Mouse (Mus musculus) heart, postnatal 10 days (tissue): ENCODE data around the gene Tmprss11c. TPM values are rescaled to one million over a fixed set of nuclear protein-coding genes. Genes with fewer than 3 reads are reported as not detected.
"Not testable (repeated sequence)": the region's sequence is repeated elsewhere in the genome, so short reads cannot be mapped to it uniquely, and the experiment has no call there.

Experiments
- DNase-seq, 2 experiments: peaks; one replicate each; pipeline ENCODE4 v3.0.0; 2021
- intact Hi-C: fragments of 180-260 bp; cut with DNase I; formaldehyde crosslinking; loops from one replicate; pipeline ENCODE4 v1.15.1; 2025
- total RNA-seq, 2 experiments: library from RNA; stranded (reverse); gene quantifications; 2 replicates each; pipeline ENCODE4 v1.2.3; 2021

Gene Tmprss11c
- total RNA-seq = not detected

GRCm38 (mm10) chr5:86289208-86289607, at the start of gene Tmprss11c:
TSS of gene Tmprss11c (minus strand) at chr5:86289308.
- intact Hi-C loops = no loop called here

DNA sequence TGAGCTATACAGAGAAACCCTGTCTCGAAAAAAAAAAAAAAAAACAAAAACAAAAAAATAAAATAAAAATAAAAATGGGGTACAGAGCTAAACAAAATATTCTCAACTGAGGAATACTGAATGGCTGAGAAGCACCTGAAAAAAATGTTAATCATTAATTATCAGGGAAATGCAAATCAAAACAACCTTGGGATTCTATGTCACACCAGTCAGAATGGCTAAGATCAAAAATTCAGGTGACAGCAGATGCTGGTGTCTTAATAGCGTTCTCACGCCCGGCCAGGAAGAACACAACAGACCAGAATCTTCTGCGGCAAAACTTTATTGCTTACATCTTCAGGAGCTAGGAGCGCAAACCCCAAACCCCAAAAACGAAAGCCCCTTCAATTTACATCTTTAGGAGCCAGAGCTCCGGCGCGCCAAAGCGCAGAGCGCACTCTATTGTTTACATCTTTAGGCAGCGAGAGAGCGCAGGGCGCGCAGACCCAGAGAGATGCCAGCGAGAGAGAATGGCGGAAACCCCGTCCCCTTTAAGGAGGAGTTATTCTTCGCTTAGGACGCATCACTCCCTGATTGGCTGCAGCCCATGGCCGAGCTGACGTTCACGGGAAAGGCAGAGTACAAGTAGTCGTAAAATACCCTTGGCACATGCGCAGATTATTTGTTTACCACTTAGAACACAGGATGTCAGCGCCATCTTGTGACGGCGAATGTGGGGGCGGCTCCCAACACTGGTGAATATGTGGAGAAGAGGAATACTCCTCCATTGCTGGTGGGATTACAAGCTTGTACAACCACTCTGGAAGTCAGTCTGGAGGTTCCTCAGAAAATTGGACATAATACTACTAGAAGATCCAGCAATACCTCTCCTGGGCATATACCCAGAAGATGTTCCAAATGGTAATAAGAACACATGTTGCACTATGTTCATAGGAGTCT, 29.2 kb upstream of the Tmprss11c start:
- intact Hi-C loops, DNase-seq: not testable (repeated sequence)

More at GRCm38 (mm10) chr5:86289208-86289607, at the start of gene Tmprss11c:
- no peak for DNase-seq

- peak; percentile 52 for DNase-seq
- intact Hi-C loops = no loop called here
These were observed 17.0 kb upstream of the Tmprss11c start for GRCm38 (mm10) chr5:86306116-86306515.

DNA sequence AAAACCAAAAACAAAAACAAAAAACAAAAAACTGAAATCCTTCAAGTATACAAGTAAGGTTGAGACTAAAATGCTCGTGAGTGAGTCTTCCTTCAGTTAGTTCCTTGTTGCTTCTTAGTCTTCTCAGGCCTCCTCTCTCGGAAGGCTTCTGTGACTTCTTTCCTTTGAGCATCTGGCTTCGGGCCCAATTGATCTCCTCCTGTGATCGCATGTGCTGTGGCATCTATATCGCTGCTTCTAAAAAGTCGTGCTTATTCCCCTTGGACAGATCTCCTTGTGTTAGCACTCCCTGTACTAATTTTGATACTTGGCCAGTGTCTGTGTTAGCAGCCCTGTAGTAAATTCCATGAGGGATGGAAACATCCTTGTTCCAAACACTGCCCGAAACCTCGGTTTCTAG, 14.8 kb upstream of the Tmprss11c start:
- no peak for DNase-seq
- intact Hi-C loops = no loop called here

DNA sequence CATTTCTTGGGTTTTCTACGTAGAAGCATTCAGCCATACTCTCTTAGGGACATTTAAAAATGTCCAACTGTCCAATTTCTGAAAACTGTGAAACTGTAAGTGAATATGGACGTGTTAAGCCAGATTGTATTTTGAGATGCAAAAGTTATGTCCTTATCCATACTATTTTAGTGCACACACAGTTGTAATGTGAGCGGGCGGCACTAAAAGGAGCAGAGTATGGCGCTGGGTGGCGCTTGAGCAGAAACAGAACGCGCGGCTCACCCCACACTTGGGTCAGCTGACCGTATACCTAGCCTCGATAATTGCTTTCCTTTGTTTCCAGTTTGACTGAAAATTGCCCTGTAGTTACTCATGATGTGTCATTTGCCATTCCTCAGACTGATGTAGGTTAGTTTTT, 42.5 kb downstream of the Tmprss11c start:
- no peak for DNase-seq
- intact Hi-C loops = no loop called here

GRCm38 (mm10) chr5:86244880-86245279, 44.2 kb downstream of the Tmprss11c start:
- intact Hi-C loops = no loop called here
- no peak for DNase-seq

DNA sequence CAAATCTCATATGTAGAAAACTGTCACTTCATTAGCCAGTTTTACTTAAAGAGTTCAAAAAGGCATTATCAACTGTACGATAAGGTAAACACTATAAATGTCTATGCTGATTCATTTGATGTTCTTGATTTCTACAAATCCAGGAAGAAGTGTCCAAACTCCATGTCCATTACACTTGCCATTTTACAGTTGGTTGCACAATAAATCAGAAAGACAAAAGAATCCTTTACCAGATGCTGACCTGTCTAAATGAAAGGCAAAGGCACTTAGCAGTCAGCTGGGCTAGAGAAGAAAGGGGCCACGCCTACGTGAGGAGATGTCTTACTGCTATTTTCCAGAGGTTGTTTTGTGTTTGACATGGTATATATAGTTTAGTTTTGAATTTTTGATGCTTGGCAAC, 44.8 kb downstream of the Tmprss11c start:
- intact Hi-C loops = no loop called here
- no peak for DNase-seq

- no peak for DNase-seq
- intact Hi-C loops = no loop called here
These were observed 61.8 kb downstream of the Tmprss11c start for GRCm38 (mm10) chr5:86227156-86227853.

GRCm38 (mm10) chr5:86197801-86198200, 91.3 kb downstream of the Tmprss11c start, which contains the start of gene Gnrhr:
TSS of gene Gnrhr (minus strand) at chr5:86197901.
- intact Hi-C loops = no loop called here
- DNase-seq = no peak

- intact Hi-C loops = loop anchor here (1.0 to 2.0 kb wide), 2 partner anchors 17 to 219 kb away; no protein-coding TSS in a partner anchor
- peak; percentile 18 to 47 for DNase-seq
These were observed 97.8 kb downstream of the Tmprss11c start for GRCm38 (mm10) chr5:86191356-86191755.

GRCm38 (mm10) chr5:86190770-86191169, 98.3 kb downstream of the Tmprss11c start:
- intact Hi-C loops = loop anchor here (1.0 to 2.0 kb wide), 2 partner anchors 16 to 220 kb away; no protein-coding TSS in a partner anchor
- peak; percentile 25 to 46 for DNase-seq

DNA sequence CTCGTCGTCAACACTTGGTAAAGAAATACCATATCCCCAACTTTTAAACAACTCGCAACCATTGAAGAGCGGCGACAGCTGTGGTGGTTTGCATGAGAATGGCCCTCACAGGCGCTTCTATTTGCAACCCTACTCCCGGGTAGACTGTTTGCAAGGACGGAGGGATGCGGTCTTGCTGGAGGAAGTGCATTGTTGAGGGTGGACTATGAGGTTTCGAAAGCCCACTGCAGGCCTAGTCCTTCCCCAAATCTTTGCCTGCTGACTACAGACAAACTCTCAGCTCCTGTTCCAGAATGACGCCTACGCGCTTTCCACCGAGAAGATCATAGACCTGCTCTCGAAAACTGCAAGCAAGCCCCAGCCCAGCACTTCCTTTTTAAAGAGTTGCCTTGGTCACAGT, 98.8 kb downstream of the Tmprss11c start:
- intact Hi-C loops = loop anchor here (2.0 kb wide), 1 partner anchor 15 kb away; no protein-coding TSS in a partner anchor
- peak in 1 of 2 experiments; percentile 5 for DNase-seq

DNA sequence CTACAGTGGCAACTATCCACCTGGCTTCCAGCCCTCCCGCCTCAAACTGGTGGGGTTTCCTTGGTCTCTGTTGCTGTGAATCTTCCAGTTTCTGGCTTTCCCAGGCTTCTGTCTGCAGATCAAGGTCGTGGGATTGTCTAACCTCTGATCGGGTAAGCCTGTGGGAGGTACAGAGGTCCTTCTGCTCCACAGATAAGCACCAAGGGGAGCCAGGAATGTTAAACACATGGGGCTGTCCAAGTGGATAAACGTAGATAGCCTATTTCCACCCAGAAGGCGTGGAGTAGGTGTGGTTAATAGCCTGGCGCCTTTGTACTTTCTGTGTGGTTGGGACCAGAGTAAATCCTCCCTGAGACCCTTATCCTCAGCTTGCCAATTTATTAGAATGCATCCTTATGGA, 101.7 kb downstream of the Tmprss11c start:
- intact Hi-C loops = no loop called here

More for the DNA sequence above, 101.7 kb downstream of the Tmprss11c start:
- DNase-seq = no peak

Other genes starting within 250 kb of the Tmprss11c start
- gene Cenpc1, start 223.7 kb downstream of the Tmprss11c start, total RNA-seq = 10 to 100 TPM; 10.9 to 11.3 TPM
- under 1 TPM in 1 of 2 experiments, not detected in 1; 0.43 TPM for gene Stap1, start 217.6 kb downstream of the Tmprss11c start, total RNA-seq
- gene Uba6, start 116.5 kb downstream of the Tmprss11c start, total RNA-seq = 1 to 10 TPM; 6.5 to 8.7 TPM
- under 1 TPM in 1 of 2 experiments, not detected in 1; 0.24 TPM for gene Gnrhr, start 91.4 kb downstream of the Tmprss11c start, total RNA-seq
- gene Tmprss11d, start 84.1 kb upstream of the Tmprss11c start, total RNA-seq = not detected
- gene Tmprss11a, start 179.7 kb upstream of the Tmprss11c start, total RNA-seq = not detected
- not detected for gene Tmprss11g, start 229.3 kb upstream of the Tmprss11c start, total RNA-seq